Mouse (Mus musculus): ENCODE measurements around the gene Hspa1l. TPM values are rescaled to one million over a fixed set of nuclear protein-coding genes. Genes with fewer than 3 reads are reported as not detected.
"Not testable (repeated sequence)": the region's sequence is repeated elsewhere in the genome, so short reads cannot be mapped to it uniquely, and the experiment has no call there.

Hspa1l gene
- total RNA-seq, 2 experiments from 2014 or later = 9.8 to 10.8 TPM

DNA sequence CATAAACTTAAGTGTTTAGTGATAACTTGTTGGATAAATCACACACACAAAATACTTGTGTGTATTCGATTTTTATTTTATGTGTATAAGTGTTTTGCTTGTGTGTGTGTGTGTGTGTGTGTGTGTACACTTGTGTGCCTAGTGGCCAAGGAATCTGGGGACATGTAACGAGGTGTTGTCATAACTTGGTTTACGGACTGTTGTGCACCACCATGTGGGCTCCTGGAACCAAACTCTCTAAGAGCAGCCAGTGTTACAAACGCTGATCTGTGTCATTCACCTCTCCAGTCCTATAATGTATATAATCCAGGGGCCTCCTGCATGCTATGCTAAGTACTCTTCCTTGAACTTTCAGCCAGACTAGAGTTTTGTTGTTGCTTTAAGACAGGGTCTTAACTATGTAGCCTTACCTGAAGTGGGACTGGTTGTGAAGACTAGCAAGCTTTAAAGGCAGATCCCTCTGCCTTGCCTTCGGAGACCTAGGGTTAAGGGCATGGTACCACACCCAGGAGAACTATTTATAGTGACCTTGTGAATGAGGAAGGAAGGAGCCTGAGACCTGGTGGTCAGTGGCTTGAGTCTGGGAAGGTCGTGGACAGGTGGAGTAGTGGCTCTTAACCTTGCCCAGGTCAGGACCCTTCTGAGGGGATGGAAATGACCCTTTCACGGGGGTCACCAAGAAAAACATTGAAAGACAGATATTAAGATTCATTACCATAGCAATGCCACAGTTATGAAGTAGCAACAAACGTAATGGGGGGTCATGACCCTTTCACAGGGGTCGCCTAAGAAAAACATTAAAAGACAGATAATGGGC is 30.7 kb downstream of the Hspa1l start:
- no peak for DNase-seq

DNA sequence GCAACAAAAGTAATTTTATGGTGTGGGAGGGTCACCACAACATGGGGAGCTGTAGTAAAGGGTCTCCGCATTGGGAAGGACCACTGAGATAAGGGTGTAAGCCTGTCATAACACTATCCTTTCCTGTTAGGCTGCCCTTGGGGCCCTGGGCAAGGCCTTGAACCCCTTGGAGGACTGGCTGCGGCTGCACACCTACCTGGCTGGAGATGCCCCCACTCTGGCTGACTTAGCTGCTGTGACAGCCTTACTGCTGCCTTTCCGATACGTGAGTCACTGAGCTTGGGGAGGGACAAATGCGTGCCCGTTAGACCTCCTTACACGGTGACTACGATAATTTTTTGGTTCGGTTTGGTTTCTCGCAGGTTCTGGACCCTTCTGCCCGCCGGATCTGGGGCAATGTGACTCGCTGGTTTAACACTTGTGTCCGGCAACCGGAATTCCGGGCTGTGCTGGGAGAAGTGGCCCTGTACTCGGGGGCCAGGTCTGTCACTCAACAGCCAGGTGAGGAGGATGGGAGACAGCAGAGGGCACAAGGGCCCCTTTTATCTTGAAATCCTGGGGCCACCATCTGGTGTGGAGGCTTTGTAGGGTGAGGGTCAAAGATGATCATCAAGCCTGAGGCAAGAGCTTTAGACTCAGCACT is 31.7 kb downstream of the Hspa1l start:
- no peak for DNase-seq

DNA sequence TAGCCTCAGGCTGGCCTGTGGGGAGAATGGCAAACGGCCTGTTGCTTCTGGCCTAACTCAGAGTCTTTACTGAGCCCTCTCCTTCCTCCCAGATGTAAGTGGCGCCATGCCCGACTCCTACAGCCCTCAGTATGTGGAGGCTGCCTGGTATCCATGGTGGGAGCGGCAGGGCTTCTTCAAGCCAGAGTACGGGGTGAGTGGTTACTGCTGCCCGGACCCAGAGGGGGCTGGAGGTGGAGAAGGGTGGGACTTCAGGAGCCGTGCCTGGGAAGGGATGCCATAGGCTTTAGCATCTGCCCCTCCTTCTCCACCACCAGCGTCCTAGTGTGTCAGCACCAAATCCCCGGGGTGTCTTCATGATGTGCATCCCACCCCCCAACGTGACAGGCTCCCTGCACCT is 32.7 kb downstream of the Hspa1l start:
- no peak for DNase-seq

DNA sequence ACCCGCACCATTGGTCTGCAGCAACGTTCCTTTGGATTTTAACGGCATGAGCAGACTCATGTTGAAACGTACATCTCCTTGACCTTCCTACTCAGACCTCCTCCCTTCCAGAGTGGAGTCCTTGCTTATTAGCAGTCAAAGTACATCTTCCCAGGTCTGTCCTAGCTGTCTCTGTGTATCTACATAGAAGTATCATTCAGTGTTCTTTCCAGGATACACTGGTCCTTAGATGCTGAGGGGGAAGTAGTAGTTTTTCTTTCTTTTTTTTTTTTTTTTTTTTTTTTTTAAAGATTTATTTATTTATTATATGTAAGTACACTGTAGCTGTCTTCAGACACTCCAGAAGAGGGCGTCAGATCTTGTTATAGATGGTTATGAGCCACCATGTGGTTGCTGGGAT is 33.4 kb downstream of the Hspa1l start:
- DNase-seq = not testable (repeated sequence)

DNA sequence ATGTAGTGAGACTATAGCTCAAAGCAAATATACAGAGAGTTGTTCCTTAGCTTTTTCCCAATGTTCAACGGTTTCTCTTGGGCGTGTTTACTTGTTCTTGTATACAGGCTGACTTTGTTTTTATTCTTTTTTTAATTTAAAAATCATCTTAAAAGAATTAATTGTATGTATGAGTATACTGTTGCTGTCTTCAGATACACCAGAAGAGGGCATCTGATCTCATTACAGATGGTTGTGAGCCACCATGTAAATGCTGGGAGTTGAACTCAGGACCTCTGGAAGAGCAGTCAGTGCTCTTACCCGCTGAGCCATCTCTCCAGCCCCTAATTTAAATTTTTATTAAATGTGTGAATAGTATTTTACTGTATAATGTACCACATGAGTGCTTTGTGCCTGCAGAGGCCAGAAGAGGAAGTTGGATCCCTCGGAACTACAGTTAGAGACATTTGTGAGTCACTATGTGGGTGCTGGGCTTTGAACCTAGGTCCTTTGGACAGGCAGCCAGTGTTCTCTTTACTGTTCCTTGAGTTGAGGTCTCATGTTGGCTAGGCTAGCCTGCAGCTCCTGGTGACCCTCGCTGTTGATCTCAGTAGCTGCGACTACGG is 35.0 kb downstream of the Hspa1l start:
- no peak for DNase-seq

DNA sequence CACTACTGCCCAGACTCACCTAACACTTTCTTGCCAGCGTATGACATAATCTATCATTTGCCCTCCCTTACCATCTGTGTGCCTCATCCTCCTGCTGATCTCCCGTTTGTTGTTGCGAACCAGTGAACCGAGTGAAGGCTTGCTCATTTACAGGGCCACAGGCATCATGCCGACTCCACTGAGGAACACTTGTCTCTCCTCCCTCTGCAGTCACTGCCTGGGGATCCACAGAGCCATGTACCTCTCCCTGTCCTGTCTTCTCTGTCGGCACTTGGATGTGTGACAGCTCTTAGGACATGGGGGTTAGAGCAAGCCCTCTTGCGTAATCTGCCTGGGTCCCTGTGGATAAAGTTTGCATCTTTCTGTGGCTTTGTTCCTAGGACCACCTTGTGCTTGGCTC is 37.1 kb downstream of the Hspa1l start:
- no peak for DNase-seq

DNA sequence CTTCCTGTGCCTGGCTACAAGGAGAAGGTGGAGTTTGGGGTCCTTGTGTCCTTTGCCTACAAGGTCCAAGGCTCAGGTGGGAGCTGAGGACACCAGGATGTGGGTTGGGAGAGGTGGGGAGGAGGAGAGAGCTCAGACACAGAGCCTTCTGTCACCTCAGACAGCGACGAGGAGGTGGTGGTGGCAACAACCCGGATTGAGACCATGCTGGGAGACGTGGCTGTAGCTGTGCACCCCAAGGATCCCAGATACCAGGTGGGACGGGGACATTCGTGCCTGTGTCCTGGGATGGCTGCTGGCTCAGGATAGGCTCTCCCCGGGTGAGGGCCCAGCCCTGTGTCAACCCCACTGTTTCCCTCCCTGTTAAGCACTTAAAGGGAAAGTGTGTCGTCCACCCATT is 38.9 kb downstream of the Hspa1l start:
- no peak for DNase-seq

DNA sequence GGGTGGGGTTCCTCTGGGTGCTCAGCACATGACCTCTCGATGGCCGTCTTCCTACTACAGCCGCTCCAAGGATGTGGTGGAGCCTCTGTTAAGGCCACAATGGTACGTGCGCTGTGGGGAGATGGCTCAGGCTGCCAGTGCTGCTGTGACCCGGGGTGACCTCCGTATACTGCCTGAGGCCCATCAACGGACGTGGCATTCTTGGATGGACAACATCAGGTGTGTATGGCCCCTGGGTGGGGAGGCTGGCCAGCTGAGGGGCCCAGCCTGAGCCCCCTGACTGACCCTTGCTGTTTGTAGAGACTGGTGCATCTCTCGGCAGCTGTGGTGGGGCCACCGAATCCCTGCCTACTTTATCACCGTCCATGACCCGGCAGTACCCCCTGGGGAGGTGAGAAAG is 39.9 kb downstream of the Hspa1l start:
- DNase-seq = no peak

DNA sequence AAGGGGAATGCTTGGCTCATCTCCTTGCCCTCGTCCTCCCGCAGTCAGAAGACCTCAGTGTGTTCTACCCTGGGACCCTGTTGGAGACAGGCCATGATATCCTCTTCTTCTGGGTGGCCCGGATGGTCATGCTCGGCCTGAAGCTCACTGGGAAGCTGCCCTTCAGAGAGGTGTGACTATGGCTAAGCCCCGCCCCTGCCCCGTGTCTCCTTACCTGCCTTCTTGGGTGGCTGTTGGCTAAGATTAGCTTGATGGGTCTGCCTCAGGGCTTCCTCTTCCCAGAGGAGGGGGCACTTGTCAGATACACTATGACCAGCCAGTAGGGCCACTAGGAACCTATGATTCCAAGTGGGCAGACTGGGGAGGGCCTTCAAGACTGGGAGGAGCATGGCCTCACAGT is 40.7 kb downstream of the Hspa1l start:
- DNase-seq = no peak

DNA sequence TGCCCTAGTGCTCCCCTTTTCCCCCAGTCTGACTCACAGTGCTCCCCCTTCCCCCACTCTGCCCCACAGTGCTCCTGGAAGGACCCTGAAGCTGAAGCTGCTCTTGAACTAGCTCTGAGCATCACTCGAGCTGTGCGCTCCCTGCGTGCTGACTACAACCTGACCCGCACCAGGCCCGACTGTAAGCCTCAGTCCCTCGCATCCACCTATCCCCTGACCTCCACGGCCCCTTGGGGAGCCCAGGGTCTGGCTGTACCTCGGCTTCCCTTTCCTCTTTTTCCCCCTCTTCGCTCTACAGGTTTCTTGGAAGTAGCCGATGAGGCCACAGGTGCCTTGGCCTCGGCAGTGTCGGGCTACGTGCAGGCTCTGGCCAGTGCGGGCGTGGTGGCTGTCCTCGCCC is 42.8 kb downstream of the Hspa1l start:
- DNase-seq = no peak

DNA sequence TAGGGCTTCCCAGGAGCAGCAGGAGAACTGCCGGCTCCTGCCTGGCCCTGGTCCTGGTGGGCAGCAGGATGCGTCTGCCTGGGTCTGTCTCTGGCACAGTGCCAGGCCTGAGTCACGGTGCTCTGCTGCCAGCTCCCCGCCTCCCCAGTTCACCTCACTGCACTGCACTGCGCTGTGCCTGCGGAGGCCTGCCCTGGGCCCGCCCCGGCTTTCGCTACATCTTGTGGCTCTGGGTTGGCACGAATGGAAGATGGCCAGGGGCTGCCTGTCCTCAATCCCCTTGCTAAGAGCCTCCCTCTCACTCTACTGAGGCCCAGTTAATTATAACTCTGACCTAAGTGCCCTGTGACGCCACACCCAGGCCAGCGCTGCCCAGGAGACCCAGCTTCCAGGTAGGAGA is 43.9 kb downstream of the Hspa1l start, which contains the start of gene Vwa7:
Gene Vwa7, plus strand, starts transcription at position 204 of the 400 bp plus-strand sequence.
- peak; percentile 48 to 57 for DNase-seq

DNA sequence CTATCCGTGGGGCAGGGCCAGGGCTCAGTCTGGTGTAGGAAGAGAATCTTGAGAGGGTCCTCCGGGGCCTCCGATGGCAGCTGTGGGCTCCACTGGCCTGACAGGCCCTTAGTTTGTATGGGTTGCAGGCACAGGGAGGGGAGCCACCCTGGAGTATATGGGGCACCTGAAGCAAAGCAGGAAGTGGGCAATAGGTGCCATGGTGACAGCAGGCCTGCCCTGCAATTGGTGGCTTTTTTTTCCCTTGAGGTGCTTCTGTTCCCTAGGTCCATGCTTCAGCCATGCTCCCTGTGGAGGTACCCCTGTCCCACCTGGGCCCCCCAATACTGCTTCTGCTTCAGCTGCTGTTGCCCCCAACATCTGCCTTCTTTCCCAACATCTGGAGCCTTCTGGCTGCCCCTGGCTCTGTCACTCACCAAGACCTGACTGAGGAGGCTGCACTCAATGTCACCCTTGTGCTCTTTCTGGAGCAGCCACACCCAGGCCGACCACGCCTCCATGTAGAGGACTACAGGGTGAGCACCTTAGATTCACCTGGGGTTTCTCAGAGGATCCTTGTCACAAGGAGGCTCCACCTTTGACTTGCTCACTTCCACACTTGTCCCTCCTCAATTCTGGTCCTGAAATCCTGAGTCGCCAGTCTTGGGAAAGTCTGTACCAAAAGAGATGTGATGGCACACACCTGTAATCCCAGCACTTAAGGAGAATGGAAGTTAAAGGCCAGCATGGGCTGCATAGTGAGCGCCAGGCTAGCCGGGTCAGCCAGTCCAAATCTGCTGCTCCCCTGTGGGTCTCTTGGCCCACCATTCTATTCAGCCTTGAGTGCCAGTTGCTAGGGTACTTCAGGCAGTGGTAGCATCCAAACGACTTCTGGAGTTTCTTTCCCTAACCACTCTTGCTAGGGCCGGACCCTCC is 44.5 kb downstream of the Hspa1l start:
- no peak for DNase-seq

DNA sequence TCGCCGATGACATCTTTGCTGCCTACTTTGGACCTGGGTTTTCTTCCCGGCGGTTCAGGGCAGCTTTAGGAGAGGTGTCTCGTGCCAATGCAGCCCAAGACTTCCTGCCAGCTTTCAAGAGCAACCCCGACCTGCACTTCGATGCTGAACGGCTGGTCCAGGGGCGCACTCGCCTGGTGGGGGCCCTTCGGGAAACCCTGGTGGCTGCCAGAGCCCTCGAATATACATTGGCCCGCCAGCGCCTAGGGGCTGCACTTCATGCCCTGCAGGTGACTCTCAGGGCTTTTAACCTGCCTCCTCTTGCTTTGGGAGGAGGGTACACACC is 45.2 kb downstream of the Hspa1l start:
- DNase-seq = no peak

DNA sequence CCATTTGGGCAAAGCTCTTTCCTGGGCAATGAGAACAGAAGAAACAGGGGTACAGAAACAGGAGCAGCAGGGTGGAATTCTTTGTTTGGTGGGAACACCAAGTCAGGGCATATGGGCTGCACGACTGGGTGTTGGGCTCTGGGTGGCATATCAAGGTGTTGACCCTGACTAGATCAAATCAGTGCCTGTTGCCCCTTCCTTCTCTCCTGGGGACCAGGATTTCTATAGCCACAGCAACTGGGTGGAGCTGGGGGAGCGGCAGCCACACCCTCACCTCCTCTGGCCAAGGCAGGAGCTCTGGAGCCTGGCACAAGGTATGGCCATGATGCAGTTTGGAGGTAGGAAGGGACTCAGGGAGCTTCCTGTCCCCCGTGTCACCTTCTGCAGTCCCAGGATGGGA is 45.7 kb downstream of the Hspa1l start:
- no peak for DNase-seq

DNA sequence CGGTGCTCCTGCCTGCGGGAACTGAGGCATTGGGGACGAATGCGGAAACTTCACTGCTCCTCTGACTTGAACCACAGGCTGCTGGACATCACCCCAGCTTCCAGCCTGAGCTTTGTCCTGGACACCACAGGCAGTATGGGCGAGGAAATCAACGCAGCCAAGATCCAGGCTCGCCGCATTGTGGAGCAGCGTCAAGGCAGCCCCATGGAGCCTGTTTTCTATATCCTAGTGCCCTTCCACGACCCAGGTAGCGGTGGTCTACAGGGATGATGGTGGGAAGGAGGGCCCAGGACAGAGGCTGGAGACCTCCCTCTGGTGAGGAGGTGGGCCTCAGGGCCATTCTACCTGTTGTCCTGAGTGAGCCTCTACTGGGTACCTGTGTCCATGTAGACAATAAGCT is 47.4 kb downstream of the Hspa1l start:
- no peak for DNase-seq

DNA sequence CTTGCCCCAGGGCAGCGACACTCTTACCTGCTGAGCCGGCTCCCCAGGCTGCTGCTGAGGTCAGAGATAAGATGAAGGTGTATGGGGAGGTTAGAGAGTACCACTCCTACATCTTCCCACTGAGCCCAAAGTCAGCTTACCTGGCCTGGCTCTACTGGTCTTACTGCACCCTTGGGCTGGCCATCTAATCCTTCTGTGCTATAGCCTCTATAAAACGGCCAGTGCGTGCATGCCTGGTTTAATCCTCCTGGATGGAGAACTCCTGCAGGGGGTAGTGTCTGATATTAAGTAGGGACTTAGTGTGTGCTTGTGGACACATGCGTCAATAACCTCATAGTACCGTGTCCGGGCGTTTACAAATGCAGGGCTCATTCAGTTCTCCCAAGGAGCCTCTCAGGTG is 48.0 kb downstream of the Hspa1l start:
- DNase-seq = no peak

DNA sequence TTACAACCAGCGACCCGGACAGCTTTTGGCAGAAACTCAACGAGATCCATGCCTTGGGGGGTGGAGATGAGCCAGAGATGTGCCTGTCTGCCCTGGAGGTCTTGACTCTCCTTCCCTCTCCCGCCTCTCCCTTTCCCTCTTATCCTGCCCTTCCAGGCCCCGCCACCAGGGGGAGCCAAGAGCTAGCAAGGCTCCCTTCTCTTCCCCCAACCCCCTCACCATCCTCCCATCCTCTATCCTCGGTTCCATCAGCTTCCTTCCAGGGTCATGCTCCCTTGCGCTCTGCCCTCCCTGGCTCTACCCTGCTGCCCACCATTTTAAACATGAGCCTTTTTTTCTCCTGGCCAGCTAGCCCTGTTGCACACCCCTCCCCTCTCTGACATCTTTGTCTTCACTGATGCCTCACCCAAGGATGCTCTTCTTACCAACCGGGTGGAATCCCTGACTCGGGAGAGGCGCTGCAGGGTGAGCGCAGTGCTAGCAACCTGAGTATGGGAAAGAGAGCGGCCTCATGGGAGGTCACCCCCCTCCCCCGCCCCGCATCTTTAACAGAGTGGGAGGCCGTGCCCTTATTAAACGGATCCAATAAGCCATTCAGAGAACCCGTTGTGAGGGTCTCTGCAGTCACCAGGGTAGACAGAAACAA is 48.8 kb downstream of the Hspa1l start:
- DNase-seq = peak; percentile 87 to 96

DNA sequence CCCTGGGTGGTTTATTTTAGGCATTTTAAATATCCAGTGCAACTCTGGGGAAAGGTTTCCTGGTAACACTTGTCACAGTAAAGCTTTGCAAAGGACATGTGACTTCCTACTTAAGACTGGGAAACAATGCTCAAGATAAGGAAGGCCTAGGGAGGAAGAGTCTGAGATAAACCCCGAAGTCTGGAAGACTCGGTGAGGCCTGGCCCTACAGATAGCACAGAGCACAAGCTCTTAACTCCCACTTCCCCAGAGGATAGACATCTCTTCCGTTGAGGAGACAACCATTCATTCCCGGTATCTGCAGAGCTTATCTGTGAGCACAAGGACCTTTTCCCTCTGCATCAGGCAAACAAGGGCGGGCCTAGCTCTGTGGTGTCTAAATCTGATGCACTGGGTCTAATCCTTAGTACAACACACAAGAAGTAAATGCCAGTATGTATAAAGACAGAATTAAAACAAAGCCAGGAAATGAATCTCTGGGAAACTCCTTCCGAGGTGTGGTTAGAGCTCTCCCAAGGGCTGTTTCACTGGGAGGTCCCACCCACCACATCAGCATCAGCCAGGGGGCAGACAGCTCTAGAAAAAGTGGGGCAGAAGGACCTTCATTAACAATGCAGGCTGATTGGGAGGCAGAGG is 49.5 kb downstream of the Hspa1l start:
- DNase-seq = peak; percentile 58 to 63

DNA sequence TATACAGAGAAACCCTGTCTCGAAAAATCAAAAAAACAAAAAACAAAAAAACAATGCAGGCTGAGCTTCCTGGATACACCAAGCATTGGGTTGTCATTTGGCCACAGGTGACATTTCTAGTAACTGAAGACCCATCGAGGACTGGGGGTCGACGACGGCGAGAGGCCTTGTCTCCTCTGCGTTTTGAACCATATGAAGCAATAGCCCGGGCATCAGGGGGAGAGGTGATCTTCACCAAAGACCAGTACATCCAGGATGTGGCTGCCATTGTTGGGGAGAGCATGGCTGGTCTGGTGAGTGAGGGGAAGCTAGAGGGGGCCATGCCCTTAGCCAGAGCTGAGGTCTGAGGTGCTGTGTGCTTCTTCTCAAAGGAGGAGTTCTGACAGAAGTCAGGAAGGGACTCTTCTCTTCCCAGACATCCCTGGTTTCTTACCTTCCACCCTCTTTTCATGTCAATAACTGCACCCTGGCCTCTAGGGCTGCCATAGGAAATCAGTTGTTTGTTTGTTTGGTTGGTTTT is 50.1 kb downstream of the Hspa1l start:
- no peak for DNase-seq

DNA sequence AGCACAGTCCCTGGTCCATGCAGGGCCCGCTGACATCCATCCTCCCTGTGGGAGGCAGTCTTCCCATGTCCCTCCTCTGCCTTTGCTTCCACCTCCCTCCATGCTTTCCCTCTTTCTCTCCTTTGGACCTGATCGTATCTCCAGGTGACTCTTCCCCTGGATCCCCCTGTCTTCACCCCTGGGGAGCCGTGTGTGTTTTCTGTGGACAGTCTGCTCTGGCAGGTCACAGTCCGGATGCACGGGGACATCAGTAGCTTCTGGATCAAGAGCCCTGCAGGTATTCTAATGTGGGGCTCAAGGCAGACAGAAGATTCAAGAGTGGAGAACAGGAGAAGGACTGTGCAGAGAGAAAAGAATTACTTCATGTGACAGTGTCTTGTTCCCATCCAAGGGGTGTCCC is 50.7 kb downstream of the Hspa1l start:
- DNase-seq = no peak

DNA sequence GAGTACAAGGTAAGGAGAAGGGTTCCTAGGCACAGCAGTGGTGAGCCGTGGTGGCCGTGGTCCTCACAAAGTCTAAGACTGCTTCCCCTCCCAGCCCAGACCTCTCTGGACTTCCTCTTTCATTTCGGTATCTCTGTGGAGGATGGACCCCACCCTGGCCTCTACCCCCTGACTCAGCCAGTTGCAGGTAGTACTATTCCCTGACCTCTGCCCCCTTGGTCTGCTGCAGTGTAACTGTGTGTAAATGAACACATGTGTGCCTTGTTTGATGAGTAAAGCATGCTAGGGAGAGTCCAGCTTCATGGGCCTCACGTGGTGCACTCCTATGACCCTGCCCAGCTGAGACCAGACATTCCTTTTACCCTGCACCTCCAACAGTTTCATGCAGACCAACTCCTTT is 51.3 kb downstream of the Hspa1l start:
- peak in 1 of 2 experiments; percentile 47 for DNase-seq

All from heart, adult 18-20 months (tissue).